In the genomic region with DNA sequence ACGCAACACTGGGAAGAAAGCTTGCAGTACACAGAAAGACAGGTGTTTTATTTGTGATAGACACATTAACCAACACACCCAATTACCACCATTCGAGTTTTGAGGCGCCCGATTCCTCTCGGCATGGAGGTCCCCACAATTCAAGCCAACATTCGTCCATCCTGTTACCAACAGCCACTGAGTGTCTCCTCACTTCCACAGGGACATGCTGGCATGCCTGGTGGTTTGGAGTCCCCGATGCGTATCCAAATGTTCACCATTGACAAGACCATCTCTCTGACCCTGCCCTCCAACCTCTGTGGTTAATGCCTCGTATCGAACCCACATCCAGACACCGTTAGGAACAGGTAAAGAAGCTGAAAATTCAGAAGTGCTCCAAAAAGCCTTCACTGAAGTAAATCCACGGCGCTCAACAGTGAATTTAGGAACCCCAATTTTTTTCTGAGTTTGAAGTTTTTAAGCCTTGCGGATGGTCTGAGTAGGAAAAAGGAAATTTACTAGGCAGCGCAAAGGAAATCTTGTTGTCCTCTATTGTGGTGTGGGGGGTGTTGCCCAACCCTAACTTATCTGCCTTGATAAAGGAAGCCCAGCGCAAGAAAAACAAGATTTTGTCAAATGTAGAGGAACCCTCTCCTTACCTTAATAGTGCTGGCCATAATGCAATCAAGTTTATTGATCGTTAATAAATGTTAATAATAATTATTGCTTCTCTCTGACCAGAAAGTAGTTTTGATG, we compare ENCODE assay signal across 11 mouse cellular contexts.
A peak's percentile ranks its signal among the peaks of the same experiment; 100 is the strongest.
DNase-seq lines count a peak whose midpoint lies in the region; ATAC-seq lines count a peak whose summit lies in the region.
"Had no signal": no experiment of that assay in that cellular context is flagged by ENCODE, and none has a peak within 500 bp of the region (broad histone marks: within the 10 kb centered on the region; RNA-seq: fewer than 3 reads in every experiment).

No protein-coding gene starts in this region.

- WGBS in heart, embryonic 11.5 days (ENCODE audit: insufficient replicate concordance): 62% methylated on average over 17 of the region's 17 CpGs
- 91% methylated on average over 17 of the region's 17 CpGs for WGBS in neural tube, embryonic 13.5 days
- WGBS in limb, embryonic 12.5 days: 87% methylated on average over 17 of the region's 17 CpGs
- 80% methylated on average over 17 of the region's 17 CpGs for WGBS in stomach, embryonic 16.5 days

- H3K4me1 ChIP-seq in heart, embryonic 11.5 days (ENCODE audit: control insufficient read depth, insufficient read depth, low read length): peaks cover 4% of the 10 kb centered on the region
- H3K4me1 ChIP-seq in neural tube, embryonic 13.5 days (replicated peaks): peaks cover 13% of the 10 kb centered on the region; the same call in 1 of the 2 replicates
- H3K4me1 ChIP-seq in limb, embryonic 12.5 days (replicated peaks): peaks cover 36% of the 10 kb centered on the region
- H3K4me1 ChIP-seq in stomach, embryonic 16.5 days (ENCODE audit: control insufficient read depth, insufficient read depth, low read length): no peaks in the 10 kb centered on the region
- H3K4me1 ChIP-seq: midbrain, embryonic 12.5 days had no signal

- no peaks in the 10 kb centered on the region for H3K36me3 ChIP-seq in heart, embryonic 11.5 days (ENCODE audit: control insufficient read depth, insufficient read depth, low read length)
- H3K36me3 ChIP-seq in neural tube, embryonic 13.5 days: no peaks in the 10 kb centered on the region
- no peaks in the 10 kb centered on the region for H3K36me3 ChIP-seq in limb, embryonic 12.5 days
- no peaks in the 10 kb centered on the region for H3K36me3 ChIP-seq in stomach, embryonic 16.5 days (ENCODE audit: control insufficient read depth, insufficient read depth, low read length)
- H3K36me3 ChIP-seq: midbrain, embryonic 12.5 days had no signal

- DNase-seq in heart, postnatal 4 days: no peak
- DNase-seq in neural tube, embryonic 10.5 days (ENCODE audit: extremely low spot score, low spot score): no peak
- no peak for DNase-seq in layer of hippocampus, adult 11-12 months (ENCODE audit: low spot score)
- DNase-seq: right cerebral cortex, postnatal 25 days had no signal

- H3K27ac ChIP-seq in heart, embryonic 11.5 days (ENCODE audit: low read depth, low read length): peak overlapping the region; percentile 41; the same call in 1 of the 2 replicates
- H3K27ac ChIP-seq in neural tube, embryonic 13.5 days (replicated peaks): peak overlapping the region; percentile 59
- no peak overlapping the region for H3K27ac ChIP-seq in limb, embryonic 12.5 days
- H3K27ac ChIP-seq in stomach, embryonic 16.5 days (ENCODE audit: low read length): peak overlapping the region; percentile 8; the same call in 1 of the 2 replicates
- H3K27ac ChIP-seq: midbrain, embryonic 12.5 days had no signal

- peak overlapping the region; percentile 50 for H3K4me2 ChIP-seq in heart, embryonic 11.5 days
- no peak overlapping the region for H3K4me2 ChIP-seq in neural tube, embryonic 13.5 days
- no peak overlapping the region for H3K4me2 ChIP-seq in limb, embryonic 12.5 days
- no peak overlapping the region for H3K4me2 ChIP-seq in stomach, embryonic 16.5 days (ENCODE audit: low read depth, low read length)
- H3K4me2 ChIP-seq: midbrain, embryonic 12.5 days had no signal

- no peaks in the 10 kb centered on the region for H3K9me3 ChIP-seq in heart, embryonic 11.5 days (replicated peaks; ENCODE audit: control insufficient read depth, low read length)
- no peaks in the 10 kb centered on the region for H3K9me3 ChIP-seq in neural tube, embryonic 13.5 days
- no peaks in the 10 kb centered on the region for H3K9me3 ChIP-seq in limb, embryonic 12.5 days
- no peaks in the 10 kb centered on the region for H3K9me3 ChIP-seq in stomach, embryonic 16.5 days (replicated peaks; ENCODE audit: control insufficient read depth, low read length)
- H3K9me3 ChIP-seq: midbrain, embryonic 12.5 days had no signal

- peak overlapping the region; percentile 35 for H3K4me3 ChIP-seq in heart, embryonic 11.5 days (ENCODE audit: low read depth, low read length)
- peak overlapping the region; percentile 17 for H3K4me3 ChIP-seq in neural tube, embryonic 13.5 days
- H3K4me3 ChIP-seq in limb, embryonic 12.5 days (replicated peaks): 0 out of 2 replicates have a peak overlapping the region, but pooled peaks have one; percentile 6
- peak overlapping the region; percentile 28 for H3K4me3 ChIP-seq in stomach, embryonic 16.5 days (replicated peaks; ENCODE audit: low read length)
- H3K4me3 ChIP-seq: midbrain, embryonic 12.5 days had no signal

- ATAC-seq in heart, embryonic 11.5 days (replicated peaks; ENCODE audit: insufficient number of reproducible peaks, low FRiP score, low TSS enrichment): no peak
- ATAC-seq in neural tube, embryonic 13.5 days (ENCODE audit: low read depth): no peak
- ATAC-seq in limb, embryonic 12.5 days (ENCODE audit: insufficient number of reproducible peaks, insufficient read depth, low FRiP score, low TSS enrichment, low read depth): no peak
- ATAC-seq in stomach, embryonic 16.5 days (ENCODE audit: insufficient read depth, low FRiP score): no peak
- ATAC-seq in cerebellum, adult (ENCODE audit: insufficient number of reproducible peaks, low FRiP score, low TSS enrichment): no peak
- ATAC-seq: inflammation-experienced regulatory T-cells, adult 6 months had no signal

- H3K27me3 ChIP-seq in heart, embryonic 11.5 days (ENCODE audit: control insufficient read depth, insufficient read depth, low read length): no peaks in the 10 kb centered on the region
- H3K27me3 ChIP-seq in neural tube, embryonic 13.5 days: no peaks in the 10 kb centered on the region
- no peaks in the 10 kb centered on the region for H3K27me3 ChIP-seq in limb, embryonic 12.5 days
- no peaks in the 10 kb centered on the region for H3K27me3 ChIP-seq in stomach, embryonic 16.5 days (ENCODE audit: control insufficient read depth, insufficient read depth, low read length)
- H3K27me3 ChIP-seq: midbrain, embryonic 12.5 days had no signal

- peak overlapping the region; percentile 67 for H3K9ac ChIP-seq in heart, embryonic 11.5 days (ENCODE audit: low read depth, low read length)
- H3K9ac ChIP-seq in neural tube, embryonic 13.5 days: no peak overlapping the region; the same call in 1 of the 2 replicates
- 0 out of 2 replicates have a peak overlapping the region, but pooled peaks have one; percentile 1 for H3K9ac ChIP-seq in limb, embryonic 12.5 days (replicated peaks)
- H3K9ac ChIP-seq in stomach, embryonic 16.5 days (ENCODE audit: low read length): 0 out of 2 replicates have a peak overlapping the region, but pooled peaks have one; percentile 25
- H3K9ac ChIP-seq: midbrain, embryonic 12.5 days had no signal
